Mouse (Mus musculus) embryonic fibroblast, embryonic 13.5 days (primary cell): ENCODE results near the gene Mreg.

Source experiments
- CTCF ChIP-seq: IDR thresholded peaks from 2 replicates; pipeline ENCODE4 v1.5.1; 2011; ENCODE audit warnings: mild to moderate bottlenecking, control low read depth, low read length, moderate library complexity, borderline replicate concordance; ENCODE audit not compliant: insufficient read depth
- POLR2A ChIP-seq: IDR thresholded peaks from 2 replicates; pipeline ENCODE4 v1.6.1; 2011; ENCODE audit warnings: low read depth, mild to moderate bottlenecking, control low read depth, low read length, moderate library complexity

GRCm38 (mm10) chr1:72243656-72244316 lies 31.7 kb upstream of the Mreg start:
- no peak for TF ChIP-seq CTCF
- peak; percentile 95; the same call in 1 of the 2 replicates for TF ChIP-seq POLR2A
